In genomic region chr16:58516960-58517798, GRCm38 (mm10) we compare ENCODE assay signal across 26 mouse cellular contexts. TPM values are rescaled to one million over a fixed set of nuclear protein-coding genes. Genes with fewer than 3 reads are reported as not detected.
DNase-seq lines count a peak whose midpoint lies in the region; ATAC-seq and TF ChIP-seq lines count a peak whose summit lies in the region.
"Had no signal": no experiment of that assay in that cellular context is flagged by ENCODE, and none has a peak within 500 bp of the region (broad histone marks: within the 10 kb centered on the region; RNA-seq: fewer than 3 reads in every experiment).

No protein-coding gene starts in this region.

- ATAC-seq in liver, embryonic 12.5 days: no peak
- ATAC-seq in liver, embryonic 11.5 days (replicated peaks; ENCODE audit: low FRiP score): no peak
- no peak for ATAC-seq in liver, embryonic 15.5 days (ENCODE audit: insufficient read depth)
- ATAC-seq: CD4-positive, CD25-positive, alpha-beta regulatory T cell, adult 4 months; forebrain, embryonic 14.5 days had no signal

- H3K79me2 ChIP-seq in CH12.LX (replicated peaks; ENCODE audit: control insufficient read depth, extremely low read depth, insufficient read depth, poor library complexity, severe bottlenecking): peaks cover 90% of the 10 kb centered on the region

- H3K4me1 ChIP-seq in liver, embryonic 12.5 days: peaks cover 86% of the 10 kb centered on the region
- H3K4me1 ChIP-seq in liver, embryonic 11.5 days (replicated peaks; ENCODE audit: control insufficient read depth, insufficient read depth, low read length): peaks cover 34% of the 10 kb centered on the region
- H3K4me1 ChIP-seq in liver, embryonic 15.5 days (replicated peaks): peaks cover 83% of the 10 kb centered on the region
- H3K4me1 ChIP-seq in CH12.LX (ENCODE audit: control insufficient read depth in 1 of 2, insufficient read depth in 2 of 2): peaks cover 2 to 48% of the 10 kb centered on the region in 2 experiments; a peak in 2 of 4 replicates

- WGBS in liver, embryonic 12.5 days (ENCODE audit: insufficient replicate concordance): 83% methylated on average over 7 of the region's 7 CpGs
- 88% methylated on average over 7 of the region's 7 CpGs for WGBS in liver, embryonic 11.5 days
- 82% methylated on average over 7 of the region's 7 CpGs for WGBS in liver, embryonic 15.5 days (ENCODE audit: insufficient replicate concordance)

- no peak overlapping the region for H3K9ac ChIP-seq in liver, embryonic 12.5 days
- H3K9ac ChIP-seq in liver, embryonic 11.5 days (ENCODE audit: low read depth, low read length): no peak overlapping the region
- no peak overlapping the region for H3K9ac ChIP-seq in liver, embryonic 15.5 days
- H3K9ac ChIP-seq in CH12.LX (ENCODE audit: insufficient read depth, low read depth): peak overlapping the region; percentile 94
- H3K9ac ChIP-seq: embryonic facial prominence, embryonic 13.5 days; embryonic facial prominence, embryonic 15.5 days; forebrain, embryonic 12.5 days had no signal

- DNase-seq in gastrocnemius, adult 2 months: no peak
- DNase-seq in gastrocnemius, postnatal 4 days (ENCODE audit: low spot score in 2 of 2): no peak
- no peak for DNase-seq in liver, embryonic 11.5 days (ENCODE audit: low spot score)
- DNase-seq in liver (no peak), CH12.LX (ENCODE audit: extremely low read depth) (no peak)
- DNase-seq in layer of hippocampus, postnatal 25 days (ENCODE audit: extremely low spot score in 1 of 2, low spot score in 1 of 2): no peak
- DNase-seq: adrenal gland, adult 2 months; adrenal gland, postnatal 10 days; adrenal gland, postnatal 25 days; B cell, adult 2 months; cerebellum, adult 11 months; cerebellum, adult 18-20 months; cerebellum, adult 8-10 months; cerebellum, adult 9-11 months; cerebellum, postnatal 14 days; cerebellum, postnatal 36 days; embryo, embryonic 11 days had no signal

- no peak overlapping the region for H3K4me3 ChIP-seq in gastrocnemius, adult 2 months
- H3K4me3 ChIP-seq in liver, embryonic 12.5 days: no peak overlapping the region
- H3K4me3 ChIP-seq in liver, embryonic 11.5 days (ENCODE audit: low read depth, low read length): no peak overlapping the region
- H3K4me3 ChIP-seq in liver, embryonic 15.5 days (replicated peaks): no peak overlapping the region
- H3K4me3 ChIP-seq in CH12.LX (replicated peaks in 1 of 3; ENCODE audit: low read depth in 2 of 3, low read length in 2 of 3, poor library complexity in 1 of 3): peak overlapping the region in 1 of 3 experiments; percentile 12
- H3K4me3 ChIP-seq: embryonic facial prominence, embryonic 13.5 days; embryonic facial prominence, embryonic 15.5 days; erythroblast, embryonic 14.5 days; forebrain, embryonic 10.5 days; forebrain, embryonic 12.5 days had no signal

- H3K27me3 ChIP-seq in liver, embryonic 12.5 days (replicated peaks): no peaks in the 10 kb centered on the region
- H3K27me3 ChIP-seq in liver, embryonic 11.5 days (replicated peaks; ENCODE audit: control insufficient read depth, insufficient read depth, low read length): no peaks in the 10 kb centered on the region
- H3K27me3 ChIP-seq in liver, embryonic 15.5 days: 0 out of 2 replicates have a peak, but pooled peaks cover 3% of the 10 kb centered on the region
- no peaks in the 10 kb centered on the region for H3K27me3 ChIP-seq in CH12.LX (replicated peaks)
- H3K27me3 ChIP-seq: embryonic facial prominence, embryonic 13.5 days; embryonic facial prominence, embryonic 15.5 days had no signal

- H3K4me2 ChIP-seq in liver, embryonic 12.5 days: peak overlapping the region; percentile 92; the same call in 1 of the 2 replicates
- H3K4me2 ChIP-seq in liver, embryonic 11.5 days: no peak overlapping the region; the same call in 1 of the 2 replicates
- H3K4me2 ChIP-seq in liver, embryonic 15.5 days: no peak overlapping the region
- H3K4me2 ChIP-seq in CH12.LX (ENCODE audit: insufficient read depth, low read depth, poor library complexity, severe bottlenecking): peak overlapping the region; percentile 86
- H3K4me2 ChIP-seq: embryonic facial prominence, embryonic 13.5 days; embryonic facial prominence, embryonic 15.5 days; forebrain, embryonic 12.5 days had no signal

- H3K36me3 ChIP-seq in liver, embryonic 12.5 days: peaks cover 20% of the 10 kb centered on the region
- no peaks in the 10 kb centered on the region; the same call in 1 of the 2 replicates for H3K36me3 ChIP-seq in liver, embryonic 11.5 days (ENCODE audit: control insufficient read depth, insufficient read depth, low read length)
- H3K36me3 ChIP-seq in liver, embryonic 15.5 days (replicated peaks): no peaks in the 10 kb centered on the region
- H3K36me3 ChIP-seq in CH12.LX (replicated peaks in 1 of 2; ENCODE audit: control insufficient read depth in 1 of 2, insufficient read depth in 1 of 2, low read length in 1 of 2): peaks cover 0 to 20% of the 10 kb centered on the region in 2 experiments
- H3K36me3 ChIP-seq: embryonic facial prominence, embryonic 13.5 days; embryonic facial prominence, embryonic 15.5 days; forebrain, embryonic 10.5 days; forebrain, embryonic 12.5 days had no signal

- in situ Hi-C loops in CH12.LX (cut with MboI; ENCODE audit: low pct_ligation_motif_present, low pct_unique_long_range_greater_than_20kb, low sequenced_read_pairs): loop anchor here (10.0 kb wide), 1 partner anchor 188 kb away; no protein-coding TSS in a partner anchor

- dilution Hi-C loops in CH12.LX (cut with MboI; ENCODE audit: extremely low pct_ligation_motif_present, extremely low pct_unique_long_range_greater_than_20kb, low sequenced_read_pairs): no loop called here

- H3K27ac ChIP-seq in gastrocnemius, adult 2 months: peak overlapping the region; percentile 88
- H3K27ac ChIP-seq in liver, embryonic 12.5 days: peak overlapping the region; percentile 52
- no peak overlapping the region for H3K27ac ChIP-seq in liver, embryonic 11.5 days (ENCODE audit: low read depth, low read length)
- 0 out of 2 replicates have a peak overlapping the region, but pooled peaks have one; percentile 42 for H3K27ac ChIP-seq in liver, embryonic 15.5 days (replicated peaks)
- peak overlapping the region; percentile 45 for H3K27ac ChIP-seq in CH12.LX (ENCODE audit: insufficient read depth, low read depth)
- H3K27ac ChIP-seq: embryonic facial prominence, embryonic 13.5 days; embryonic facial prominence, embryonic 15.5 days; forebrain, embryonic 10.5 days; forebrain, embryonic 12.5 days had no signal

- no peak for TF ChIP-seq RAD21 in CH12.LX (IDR thresholded peaks at IDR 0.05; ENCODE audit: low read depth, low read length)

- no peak for TF ChIP-seq CTCF in gastrocnemius, adult 2 months (IDR thresholded peaks at IDR 0.05)
- no peak for TF ChIP-seq CTCF in CH12.LX (conservative IDR thresholded peaks at IDR 0.05 in 1 of 2, IDR thresholded peaks at IDR 0.05 in 1 of 2; ENCODE audit: low read depth in 2 of 2, low read length in 2 of 2)

- intact Hi-C loops in gastrocnemius, adult 2 months (cut with DNase I): no loop called here

- no peaks in the 10 kb centered on the region for H3K9me3 ChIP-seq in liver, embryonic 12.5 days (replicated peaks)
- no peaks in the 10 kb centered on the region for H3K9me3 ChIP-seq in liver, embryonic 11.5 days (ENCODE audit: control insufficient read depth, low read length)
- H3K9me3 ChIP-seq in liver, embryonic 15.5 days (replicated peaks): no peaks in the 10 kb centered on the region
- no peaks in the 10 kb centered on the region for H3K9me3 ChIP-seq in CH12.LX (replicated peaks; ENCODE audit: low read length)
- H3K9me3 ChIP-seq: embryonic facial prominence, embryonic 13.5 days; embryonic facial prominence, embryonic 15.5 days; forebrain, embryonic 10.5 days; forebrain, embryonic 12.5 days had no signal

- peak; percentile 40; the same call in 1 of the 2 replicates for TF ChIP-seq POLR2A in CH12.LX (IDR thresholded peaks at IDR 0.05; ENCODE audit: low read depth, low read length)

- 0 out of 2 replicates have a peak, but pooled peaks have one; percentile 6 for TF ChIP-seq EP300 in CH12.LX (IDR thresholded peaks at IDR 0.05; ENCODE audit: low read length)

TF ChIP-seq in CH12.LX, 34 proteins besides CTCF, POLR2A, EP300 and RAD21:
- TF ChIP-seq E2F4 (IDR thresholded peaks at IDR 0.05; ENCODE audit: insufficient replicate concordance, low read depth, low read length) (no peak), USF2 (conservative IDR thresholded peaks at IDR 0.05; ENCODE audit: low read depth, low read length) (peak; percentile 50), UBTF (IDR thresholded peaks at IDR 0.05; ENCODE audit: low read depth, low read length) (0 out of 2 replicates have a peak, but pooled peaks have one; percentile 21), SIN3A (IDR thresholded peaks at IDR 0.05; ENCODE audit: low read length) (0 out of 2 replicates have a peak, but pooled peaks have one; percentile 21), ZNF384 (IDR thresholded peaks at IDR 0.05; ENCODE audit: low read depth, low read length) (peak; percentile 71), CHD1 (IDR thresholded peaks at IDR 0.05; ENCODE audit: low read depth, low read length) (peak; percentile 79), USF1 (IDR thresholded peaks at IDR 0.05; ENCODE audit: low read depth, low read length) (peak; percentile 56), BHLHE40 (IDR thresholded peaks at IDR 0.05; ENCODE audit: low read depth, low read length) (peak; percentile 57), ZKSCAN1 (IDR thresholded peaks at IDR 0.05; ENCODE audit: borderline replicate concordance, low read depth, low read length) (no peak)
TF ChIP-seq in CH12.LX: peak in this region for 7.

RNA-seq across cellular contexts. Expression of gene St3gal6, which starts 6.9 kb away (rescaled TPM):
- 100 to 1,000 TPM; 140 to 170 TPM for total RNA-seq in gastrocnemius, adult 2 months (2021)
- 10 to 100 TPM; 33.4 to 42.6 TPM for total RNA-seq in gastrocnemius, postnatal 4 days (2021)
- polyA plus RNA-seq in liver, embryonic 12.5 days (2016; fragmentation: Nextera tagmentation; extraction: Ambion mirVana): 60.1 TPM in 2 replicates
- polyA plus RNA-seq in liver, embryonic 11.5 days (2014; fragmentation: Nextera tagmentation; extraction: Ambion mirVana): 66.0 and 67.9 TPM in 2 replicates
- 25.7 and 26.7 TPM in 2 replicates for polyA plus RNA-seq in liver, embryonic 15.5 days (2015; fragmentation: Nextera tagmentation; extraction: Ambion mirVana)
- 149 and 167 TPM in 2 replicates for total RNA-seq in CH12.LX (2012; rRNA removed)
- total RNA-seq in CH12.LX (2014; rRNA removed): 225 and 240 TPM in 2 replicates
- polyA plus RNA-seq in CH12.LX (2012; ENCODE audit: insufficient read length, low read depth): 391 and 420 TPM in 2 replicates
- 10 to 100 TPM in 1 of 2 experiments, 1 to 10 TPM in 1; 9.9 to 15.9 TPM for total RNA-seq in layer of hippocampus, postnatal 25 days (2021)

Comparison
In these comparisons a context has a peak if more than half of its experiments do, and no peak if none do; other contexts are left out.
1. H3K4me2 ChIP-seq: peak in liver, embryonic 12.5 days (single experiment) and CH12.LX (single experiment); none in liver, embryonic 11.5 days (single experiment) and liver, embryonic 15.5 days (single experiment).